Mouse (Mus musculus) liver, embryonic 16.5 days (tissue): Measurements from ENCODE around the gene Gm10972. TPM values are rescaled to one million over a fixed set of nuclear protein-coding genes. Genes with fewer than 3 reads are reported as not detected.
"Not testable (repeated sequence)": the region's sequence is repeated elsewhere in the genome, so short reads cannot be mapped to it uniquely, and the experiment has no call there.

ENCODE experiments used
- ATAC-seq: fragments of 200-750 bp; cut with Nextera tagmentation; 2 replicates; pipeline ENCODE4 v1.8.0; 2017; ENCODE audit warnings: low read depth, mild to moderate bottlenecking, moderate number of reproducible peaks, moderate library complexity
- H3K27ac ChIP-seq: fragments of 300-500 bp; sonication (generic); 2 replicates; pipeline ENCODE4 v1.5.1; 2014; ENCODE audit warnings: mild to moderate bottlenecking, low read length
- H3K27me3 ChIP-seq: fragments of 300-500 bp; sonication (generic); 2 replicates; pipeline ENCODE4 v1.6.1; 2014; ENCODE audit warnings: low read depth, low read length, mixed read lengths; ENCODE audit not compliant: control insufficient read depth, insufficient read depth
- H3K36me3 ChIP-seq: fragments of 300-500 bp; sonication (generic); 2 replicates; pipeline ENCODE4 v1.6.1; 2014; ENCODE audit warnings: mild to moderate bottlenecking; ENCODE audit not compliant: control insufficient read depth, insufficient read depth
- H3K4me1 ChIP-seq: fragments of 300-500 bp; sonication (generic); 2 replicates; pipeline ENCODE4 v1.6.1; 2014; ENCODE audit warnings: low read depth, low read length, mixed read lengths; ENCODE audit not compliant: control insufficient read depth
- H3K4me2 ChIP-seq: fragments of 300-500 bp; sonication (generic); 2 replicates; pipeline ENCODE4 v1.6.1; 2014; ENCODE audit warnings: low read depth, low read length, mixed read lengths
- H3K4me3 ChIP-seq: fragments of 300-500 bp; sonication (generic); 2 replicates; pipeline ENCODE4 v1.5.1; 2014; ENCODE audit warnings: low read depth, mild to moderate bottlenecking, low read length
- H3K9ac ChIP-seq: fragments of 300-500 bp; sonication (generic); 2 replicates; pipeline ENCODE4 v1.6.1; 2014; ENCODE audit warnings: low read depth, low read length
- H3K9me3 ChIP-seq: fragments of 300-500 bp; sonication (generic); replicated peaks from 2 replicates; pipeline ENCODE4 v1.6.1; 2016; ENCODE audit warnings: low read length; ENCODE audit not compliant: control insufficient read depth
- WGBS: fragments of 180-500 bp; shearing (Covaris S2); extraction: QIAGEN DNeasy Blood & Tissue Kit; methylation state at CpG from one replicate; pipeline ENCODE4 v1.1.7; 2014; ENCODE audit not compliant: insufficient replicate concordance; 5-methylcytosine and 5-hydroxymethylcytosine counted together
- polyA plus RNA-seq: library from polyadenylated mRNA; unstranded; fragments of >200 nt; fragmentation: Nextera tagmentation; extraction: Ambion mirVana; gene quantifications from 2 replicates; pipeline ENCODE4 v1.2.1, GENCODE M21; 2015

Gm10972 gene
- polyA plus RNA-seq, 1 experiment from 2014 or later: not detected

GRCm38 (mm10) chr3:94650409-94650808 lies 7.5 kb downstream of the Gm10972 start:
- Histone ChIP-seq H3K9ac (no peak overlapping the region), H3K4me2 (no peak overlapping the region), H3K9me3 (no peaks in the 10 kb centered on the region), H3K27ac (no peak overlapping the region), H3K4me1 (peaks cover 18% of the 10 kb centered on the region), H3K4me3 (no peak overlapping the region), H3K27me3 (no peaks in the 10 kb centered on the region), H3K36me3 (no peaks in the 10 kb centered on the region)
- no peak for ATAC-seq
- WGBS: 71% methylated on average over 7 of the region's 7 CpGs

- 69% methylated on average over 1 of the region's 1 CpGs for WGBS
- H3K36me3 ChIP-seq, ATAC-seq, H3K4me3 ChIP-seq, H3K27ac ChIP-seq, H3K4me2 ChIP-seq, H3K9ac ChIP-seq, H3K9me3 ChIP-seq, H3K27me3 ChIP-seq: not testable (repeated sequence)
- peaks cover 22% of the 10 kb centered on the region for H3K4me1 ChIP-seq
Measured at GRCm38 (mm10) chr3:94653967-94654366, 11.1 kb downstream of the Gm10972 start.

- not testable (repeated sequence) for ATAC-seq, H3K9me3 ChIP-seq, H3K27ac ChIP-seq, H3K36me3 ChIP-seq, H3K27me3 ChIP-seq
- Histone ChIP-seq H3K4me2 (peak overlapping the region; percentile 79), H3K9ac (peak overlapping the region; percentile 66), H3K4me3 (peak overlapping the region; percentile 61), H3K4me1 (peaks cover 15% of the 10 kb centered on the region)
- WGBS: 5% methylated on average over 22 of the region's 47 CpGs
Measured at GRCm38 (mm10) chr3:94657852-94658739, 15.2 kb downstream of the Gm10972 start.

GRCm38 (mm10) chr3:94658740-94659095 lies 15.8 kb downstream of the Gm10972 start, which contains the start of gene Tuft1:
Gene Tuft1, minus strand, starts transcription at chr3:94658872.
- Histone ChIP-seq H3K27ac (peak within 1 kb of the TSS; percentile 84), H3K9ac (peak within 1 kb of the TSS; percentile 66), H3K4me3 (peak within 1 kb of the TSS; percentile 61), H3K4me1 (peaks cover 15% of the 10 kb centered on the region), H3K4me2 (peak within 1 kb of the TSS; percentile 79)
- WGBS: 0% methylated on average over 16 of the region's 33 CpGs
- ATAC-seq: peak; percentile 93
- H3K9me3 ChIP-seq, H3K36me3 ChIP-seq, H3K27me3 ChIP-seq: not testable (repeated sequence)

GRCm38 (mm10) chr3:94659142-94659748 lies 16.3 kb downstream of the Gm10972 start:
- not testable (repeated sequence) for H3K36me3 ChIP-seq, H3K27me3 ChIP-seq, H3K9me3 ChIP-seq
- Histone ChIP-seq H3K4me2 (peak overlapping the region; percentile 75), H3K9ac (peak overlapping the region; percentile 43; the same call in 1 of the 2 replicates), H3K4me1 (peaks cover 15% of the 10 kb centered on the region), H3K4me3 (peak overlapping the region; percentile 47), H3K27ac (peak overlapping the region; percentile 84)
- WGBS: 25% methylated on average over 7 of the region's 10 CpGs
- ATAC-seq: peak; percentile 79

GRCm38 (mm10) chr3:94660841-94661240 lies 17.9 kb downstream of the Gm10972 start:
- WGBS: 76% methylated on average over 2 of the region's 2 CpGs
- ATAC-seq, H3K27ac ChIP-seq, H3K9ac ChIP-seq, H3K4me2 ChIP-seq, H3K4me3 ChIP-seq, H3K27me3 ChIP-seq, H3K9me3 ChIP-seq, H3K36me3 ChIP-seq: not testable (repeated sequence)
- H3K4me1 ChIP-seq: peaks cover 20% of the 10 kb centered on the region

GRCm38 (mm10) chr3:94665060-94665802 lies 22.3 kb downstream of the Gm10972 start:
- not testable (repeated sequence) for H3K4me1 ChIP-seq, H3K9ac ChIP-seq
- peak; percentile 84 for ATAC-seq

GRCm38 (mm10) chr3:94665896-94666295 lies 23.0 kb downstream of the Gm10972 start:
- peak overlapping the region; percentile 31; the same call in 1 of the 2 replicates for H3K9ac ChIP-seq
- ATAC-seq: peak; percentile 93
- H3K4me2 ChIP-seq: peak overlapping the region; percentile 56
- H3K9me3 ChIP-seq, H3K4me1 ChIP-seq, H3K27me3 ChIP-seq, H3K36me3 ChIP-seq: not testable (repeated sequence)
- H3K27ac ChIP-seq: peak overlapping the region; percentile 79
- WGBS: 11% methylated on average over 7 of the region's 7 CpGs
- H3K4me3 ChIP-seq: peak overlapping the region; percentile 34

More at GRCm38 (mm10) chr3:94665060-94665802, 22.3 kb downstream of the Gm10972 start:
- H3K27me3 ChIP-seq, H3K9me3 ChIP-seq, H3K36me3 ChIP-seq, H3K4me3 ChIP-seq: not testable (repeated sequence)
- peak overlapping the region; percentile 79 for H3K27ac ChIP-seq
- H3K4me2 ChIP-seq: peak overlapping the region; percentile 56
- WGBS: 16% methylated on average over 3 of the region's 5 CpGs
